Mouse (Mus musculus): ENCODE measurements around the gene Fgf3. TPM values are rescaled to one million over a fixed set of nuclear protein-coding genes. Genes with fewer than 3 reads are reported as not detected.

Fgf3 gene
- total RNA-seq, 2 experiments from 2014 or later: not detected

- no peak for DNase-seq
- intact Hi-C loops (cut with DNase I; ENCODE audit: low total_unique reads): loop anchor here (5.0 kb wide), 1 partner anchor 95 kb away; no protein-coding TSS in a partner anchor
Observed at GRCm38 (mm10) chr7:144892322-144892721, 54.4 kb downstream of the Fgf3 start.

Other genes with a start within 250 kb of the Fgf3 start
- gene Ano1, start 86.1 kb upstream of the Fgf3 start, total RNA-seq (2021): 10 to 100 TPM in 1 of 2 experiments, 1 to 10 TPM in 1; 8.5 to 10.1 TPM
- gene Fgf4, start 9.3 kb downstream of the Fgf3 start, total RNA-seq (2021): under 1 TPM in 1 of 2 experiments, not detected in 1; 0.21 TPM
- not detected for gene Fgf15, start 58.4 kb downstream of the Fgf3 start, total RNA-seq (2021)
- 1 to 10 TPM; 7.6 to 8.5 TPM for gene LTO1, start 77.0 kb downstream of the Fgf3 start, total RNA-seq (2021)
- 10 to 100 TPM; 12.5 to 31.5 TPM for gene Ccnd1, start 101.8 kb downstream of the Fgf3 start, total RNA-seq (2021)